Mouse (Mus musculus): Measurements from ENCODE around the gene Cel.

GRCm38 (mm10) chr2:28599569-28599900, 36.3 kb upstream of the Cel start:
- TF ChIP-seq ZMIZ1 (IDR thresholded peaks at IDR 0.05; ENCODE audit: low read depth, low read length) = no peak
- TF ChIP-seq TBP (conservative IDR thresholded peaks at IDR 0.05; ENCODE audit: low read depth, low read length) = no peak
- no peak for TF ChIP-seq USF1 (IDR thresholded peaks at IDR 0.05; ENCODE audit: low read depth, low read length)
- TF ChIP-seq CHD2 (IDR thresholded peaks at IDR 0.05; ENCODE audit: low read length) = no peak
- no peak for TF ChIP-seq SMC3 (IDR thresholded peaks at IDR 0.05; ENCODE audit: low read depth, low read length)
- no peak for TF ChIP-seq CTCF (conservative IDR thresholded peaks at IDR 0.05 in 1 of 2, IDR thresholded peaks at IDR 0.05 in 1 of 2; ENCODE audit: low read depth in 2 of 2, low read length in 2 of 2)
- TF ChIP-seq ZC3H11A (IDR thresholded peaks at IDR 0.05; ENCODE audit: low read depth, low read length) = no peak
- no peak for TF ChIP-seq POLR2A (IDR thresholded peaks at IDR 0.05; ENCODE audit: low read depth, low read length)
- no peak for TF ChIP-seq EP300 (IDR thresholded peaks at IDR 0.05; ENCODE audit: low read length)
- TF ChIP-seq CHD1 (IDR thresholded peaks at IDR 0.05; ENCODE audit: low read depth, low read length) = no peak
- TF ChIP-seq BHLHE40 (IDR thresholded peaks at IDR 0.05; ENCODE audit: low read depth, low read length) = no peak
- TF ChIP-seq KAT2A (IDR thresholded peaks at IDR 0.05; ENCODE audit: insufficient replicate concordance, low read length) = no peak
- TF ChIP-seq MYC (IDR thresholded peaks at IDR 0.05; ENCODE audit: low read depth, low read length) = no peak

All from CH12.LX (cell line).